Mouse (Mus musculus) liver, embryonic 14.5 days (tissue): ENCODE measurements at regions not wholly inside any gene's neighbourhood (a gene's known extent, or its start where the extent isn't known, plus 50 kb on each side); places are given as distances from the start of the nearest gene placed in this dataset.

Source experiments
- ATAC-seq: fragments of 200-750 bp; cut with Nextera tagmentation; 2 replicates; pipeline ENCODE4 v1.8.0; 2017; ENCODE audit warnings: moderate number of reproducible peaks, mild to moderate bottlenecking, moderate library complexity; ENCODE audit not compliant: insufficient read depth
- DNase-seq, 3 experiments: peaks; one replicate each; pipeline ENCODE4 v3.0.0-alpha.2; 2012 to 2013; ENCODE audit warnings: low read depth in 3 of 3, low spot score in 3 of 3
- H3K27ac ChIP-seq: fragments of 300-500 bp; sonication (generic); 2 replicates; pipeline ENCODE4 v1.5.1; 2014; ENCODE audit warnings: moderate library complexity, mild to moderate bottlenecking, control low read depth, inconsistent platforms
- H3K27me3 ChIP-seq: fragments of 300-500 bp; sonication (generic); 2 replicates; pipeline ENCODE4 v1.6.1; 2014; ENCODE audit warnings: mild to moderate bottlenecking, low read length, moderate library complexity; ENCODE audit not compliant: control insufficient read depth, insufficient read depth
- H3K36me3 ChIP-seq: fragments of 300-500 bp; sonication (generic); replicated peaks from 2 replicates; pipeline ENCODE4 v1.6.1; 2014; ENCODE audit warnings: low read depth; ENCODE audit not compliant: control insufficient read depth, insufficient read depth
- H3K4me1 ChIP-seq, 2 experiments: fragments of 200-500 bp in 1 of 2; fragments of 300-500 bp in 1 of 2; sonication (generic) in 1 of 2; replicated peaks; 2 replicates each; pipeline ENCODE4 v1.6.1; 2012 to 2014; ENCODE audit warnings: antibody characterized with exemption in 1 of 2, inconsistent platforms in 1 of 2, low read length in 1 of 2; ENCODE audit not compliant: control insufficient read depth in 2 of 2, insufficient read depth in 2 of 2
- H3K4me2 ChIP-seq: fragments of 300-500 bp; sonication (generic); 2 replicates; pipeline ENCODE4 v1.6.1; 2014; ENCODE audit warnings: low read depth, mild to moderate bottlenecking, control low read depth, moderate library complexity
- H3K4me3 ChIP-seq, 2 experiments: fragments of 200-500 bp in 1 of 2; fragments of 300-500 bp in 1 of 2; sonication (generic) in 1 of 2; 2 replicates each; pipeline ENCODE4 v1.5.1; 2012 to 2014; ENCODE audit warnings: low read depth in 2 of 2, low read length in 2 of 2, mild to moderate bottlenecking in 2 of 2, control low read depth in 1 of 2, inconsistent platforms in 1 of 2, moderate library complexity in 1 of 2; ENCODE audit not compliant: insufficient read depth in 1 of 2
- H3K9ac ChIP-seq: fragments of 300-500 bp; sonication (generic); replicated peaks from 2 replicates; pipeline ENCODE4 v1.6.1; 2014; ENCODE audit warnings: mild to moderate bottlenecking, control low read depth, moderate library complexity
- H3K9me3 ChIP-seq: fragments of 300-500 bp; sonication (generic); 2 replicates; pipeline ENCODE4 v1.6.1; 2016; ENCODE audit warnings: low read length, mixed read lengths; ENCODE audit not compliant: control insufficient read depth
- CTCF ChIP-seq: IDR thresholded peaks from 2 replicates; pipeline ENCODE4 v1.5.1; 2016; ENCODE audit warnings: antibody characterized with exemption, low read depth, control low read depth
- EP300 ChIP-seq: IDR thresholded peaks from 2 replicates; pipeline ENCODE4 v1.6.1; 2016; ENCODE audit warnings: antibody characterized with exemption, low read depth
- WGBS: fragments of 180-500 bp; shearing (Covaris S2); extraction: QIAGEN DNeasy Blood & Tissue Kit; methylation state at CpG from one replicate; pipeline ENCODE4 v1.1.7; 2014; ENCODE audit not compliant: insufficient replicate concordance; 5-methylcytosine and 5-hydroxymethylcytosine counted together

GRCm38 (mm10) chr19:26249751-26250150, 355.1 kb upstream of the Smarca2 start:
- ATAC-seq (no peak), DNase-seq (no peak)
- no peak overlapping the region for H3K27ac ChIP-seq
- H3K36me3 ChIP-seq, result no peaks in the 10 kb centered on the region
- H3K4me3 ChIP-seq, result no peak overlapping the region
- H3K27me3 ChIP-seq, result no peaks in the 10 kb centered on the region
- H3K4me2 ChIP-seq, result no peak overlapping the region
- WGBS, result 59% methylated on average over 6 of the region's 6 CpGs
- H3K9ac ChIP-seq, result no peak overlapping the region
- no peaks in the 10 kb centered on the region for H3K4me1 ChIP-seq
- no peaks in the 10 kb centered on the region for H3K9me3 ChIP-seq
- TF ChIP-seq CTCF (no peak), EP300 (no peak)

- H3K27me3 ChIP-seq, result no peaks in the 10 kb centered on the region
- no peaks in the 10 kb centered on the region for H3K36me3 ChIP-seq
- H3K4me2 ChIP-seq, result no peak overlapping the region
- H3K9me3 ChIP-seq, result no peaks in the 10 kb centered on the region
- ATAC-seq (no peak), DNase-seq (no peak)
- H3K9ac ChIP-seq, result no peak overlapping the region
- no peaks in the 10 kb centered on the region for H3K4me1 ChIP-seq
- H3K4me3 ChIP-seq, result no peak overlapping the region
- WGBS, result 52% methylated on average over 4 of the region's 4 CpGs
- no peak for TF ChIP-seq CTCF
- TF ChIP-seq EP300, result no peak
- H3K27ac ChIP-seq, result no peak overlapping the region
Observed at GRCm38 (mm10) chr19:26258677-26259076, 346.2 kb upstream of the Smarca2 start.

- ATAC-seq, result no peak
- no peak for TF ChIP-seq CTCF
- TF ChIP-seq EP300, result no peak
- WGBS, result 47% methylated on average over 2 of the region's 2 CpGs
- Histone ChIP-seq H3K4me1 (no peaks in the 10 kb centered on the region), H3K9ac (no peak overlapping the region), H3K9me3 (no peaks in the 10 kb centered on the region), H3K36me3 (no peaks in the 10 kb centered on the region), H3K27me3 (no peaks in the 10 kb centered on the region), H3K4me2 (no peak overlapping the region), H3K27ac (no peak overlapping the region), H3K4me3 (no peak overlapping the region)
- no peak for DNase-seq
Observed at GRCm38 (mm10) chr19:26261530-26261929, 343.3 kb upstream of the Smarca2 start.

- no peak overlapping the region for H3K27ac ChIP-seq
- ATAC-seq (no peak), DNase-seq (no peak)
- no peaks in the 10 kb centered on the region for H3K9me3 ChIP-seq
- TF ChIP-seq CTCF (no peak), EP300 (no peak)
- 57% methylated on average over 6 of the region's 6 CpGs for WGBS
- H3K36me3 ChIP-seq, result no peaks in the 10 kb centered on the region
- H3K27me3 ChIP-seq, result no peaks in the 10 kb centered on the region
- H3K4me2 ChIP-seq, result no peak overlapping the region
- H3K4me1 ChIP-seq, result no peaks in the 10 kb centered on the region
- no peak overlapping the region for H3K9ac ChIP-seq
- no peak overlapping the region for H3K4me3 ChIP-seq
Observed at GRCm38 (mm10) chr19:26296360-26296759, 308.5 kb upstream of the Smarca2 start.

- DNase-seq (no peak), ATAC-seq (no peak)
- WGBS, result 68% methylated on average over 1 of the region's 1 CpGs
- Histone ChIP-seq H3K9ac (no peak overlapping the region), H3K27ac (no peak overlapping the region), H3K9me3 (no peaks in the 10 kb centered on the region), H3K36me3 (no peaks in the 10 kb centered on the region), H3K4me2 (no peak overlapping the region), H3K27me3 (no peaks in the 10 kb centered on the region), H3K4me1 (no peaks in the 10 kb centered on the region), H3K4me3 (no peak overlapping the region)
- TF ChIP-seq EP300 (no peak), CTCF (no peak)
Observed at GRCm38 (mm10) chr19:26308477-26309135, 296.2 kb upstream of the Smarca2 start.
